Mouse (Mus musculus): ENCODE measurements around the gene Paqr7.
"Not testable (repeated sequence)": the region's sequence is repeated elsewhere in the genome, so short reads cannot be mapped to it uniquely, and the experiment has no call there.

The Paqr7 gene

DNA sequence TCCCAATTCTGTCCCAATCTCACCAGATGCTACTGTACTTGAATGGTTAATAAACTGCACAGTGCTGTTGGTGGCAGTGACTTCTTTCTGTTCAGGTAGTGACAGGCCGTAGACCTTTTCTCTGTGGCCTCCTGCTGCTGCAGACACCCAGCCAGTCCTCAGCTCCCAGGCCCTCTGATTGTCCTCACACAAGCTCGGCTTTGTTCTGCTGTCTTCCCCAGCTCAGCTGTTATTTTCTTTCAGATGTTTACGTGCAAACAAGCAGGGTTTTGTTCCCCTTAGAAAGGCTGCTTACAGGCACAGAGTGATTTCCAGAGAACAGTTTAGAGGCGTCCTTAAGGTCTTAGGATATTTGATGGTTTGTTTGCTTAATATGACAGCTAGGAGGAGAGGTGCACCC lies 22.7 kb upstream of the Paqr7 start:
- no peak for DNase-seq (ENCODE audit: low spot score)

DNA sequence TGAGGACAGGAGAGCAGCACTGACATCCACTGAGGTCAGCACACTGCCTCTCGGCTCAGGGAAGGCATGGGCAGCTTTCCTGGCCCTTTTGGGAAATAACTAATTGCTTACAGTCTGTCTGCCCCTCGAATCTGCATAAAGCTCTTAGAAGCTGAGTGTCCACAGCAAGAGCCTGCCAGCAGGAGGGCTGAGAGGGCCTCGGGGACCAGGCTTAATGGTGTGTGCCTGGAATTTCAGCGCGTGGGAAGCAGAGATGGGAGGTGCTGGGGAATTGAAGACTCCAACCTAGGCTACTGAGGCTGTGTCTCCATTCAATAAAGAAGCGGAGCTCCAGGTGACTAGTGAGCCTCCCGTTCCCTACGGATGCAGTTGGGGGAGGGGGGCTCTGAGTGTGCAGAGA lies 22.3 kb upstream of the Paqr7 start:
- no peak for DNase-seq (ENCODE audit: low spot score)

DNA sequence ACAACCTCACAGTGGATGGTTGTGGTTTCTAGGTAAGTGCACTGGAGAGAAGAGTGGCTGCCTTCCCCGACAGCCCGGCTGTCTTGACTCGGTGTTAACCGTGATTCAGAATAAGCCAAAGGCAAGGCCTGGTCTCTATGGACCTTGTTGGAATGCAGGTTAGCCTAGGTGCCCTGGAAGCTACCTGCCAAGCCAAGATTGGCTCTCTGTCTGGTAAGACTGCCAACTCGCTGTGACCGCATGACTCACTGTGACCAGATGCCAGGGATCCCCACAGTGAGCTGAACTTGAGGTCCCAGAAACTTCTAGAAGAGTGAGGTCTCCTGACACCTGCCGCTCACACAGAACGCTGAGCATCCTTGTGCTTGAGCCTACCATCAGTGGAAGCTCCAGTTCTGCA lies 19.6 kb upstream of the Paqr7 start:
- DNase-seq (ENCODE audit: low spot score): no peak

GRCm38 (mm10) chr4:134478031-134478430 lies 18.5 kb upstream of the Paqr7 start:
- DNase-seq (ENCODE audit: low spot score): peak; percentile 78

GRCm38 (mm10) chr4:134479839-134480238 lies 16.7 kb upstream of the Paqr7 start:
- no peak for DNase-seq (ENCODE audit: low spot score)

DNA sequence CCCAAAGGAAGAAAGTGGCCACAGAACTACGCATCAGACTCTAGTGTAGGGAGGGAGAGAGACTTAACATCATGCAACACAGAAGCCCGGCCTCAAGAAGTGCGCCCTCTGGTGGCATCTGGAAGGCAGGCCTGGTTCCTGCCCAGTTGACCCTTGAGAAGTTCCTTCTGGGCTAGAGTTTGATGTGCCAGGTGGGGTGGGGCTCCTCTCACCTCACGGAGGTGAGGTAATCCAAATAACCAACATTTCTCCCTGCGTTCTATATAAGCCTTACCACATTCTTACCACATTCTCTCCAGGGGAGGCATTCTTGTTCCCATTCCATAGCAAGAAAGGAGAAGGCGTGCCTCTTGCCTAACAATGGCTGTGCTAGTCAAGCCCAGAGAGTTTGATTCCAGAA lies 15.6 kb upstream of the Paqr7 start:
- peak; percentile 67 for DNase-seq (ENCODE audit: low spot score)

DNA sequence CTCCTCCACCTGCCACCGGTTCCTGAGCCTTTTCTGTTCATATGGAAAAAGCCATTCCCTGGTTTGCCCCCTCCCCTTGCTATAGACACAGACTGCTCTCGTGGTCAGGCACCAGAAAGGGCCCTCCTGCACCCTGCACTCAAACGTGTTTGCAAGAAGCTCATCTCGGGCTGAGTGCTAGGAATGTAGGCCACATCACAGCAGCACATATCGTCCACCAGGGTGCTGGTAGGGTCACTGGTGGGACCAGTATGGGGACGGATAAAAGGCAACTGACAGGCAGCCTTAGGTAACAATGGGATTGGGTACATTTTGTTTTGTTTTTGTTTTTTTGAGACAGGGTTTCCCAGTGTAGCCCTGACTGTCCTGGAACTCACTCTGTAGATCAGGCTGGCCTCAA lies 15.2 kb upstream of the Paqr7 start:
- DNase-seq (ENCODE audit: low spot score): no peak

DNA sequence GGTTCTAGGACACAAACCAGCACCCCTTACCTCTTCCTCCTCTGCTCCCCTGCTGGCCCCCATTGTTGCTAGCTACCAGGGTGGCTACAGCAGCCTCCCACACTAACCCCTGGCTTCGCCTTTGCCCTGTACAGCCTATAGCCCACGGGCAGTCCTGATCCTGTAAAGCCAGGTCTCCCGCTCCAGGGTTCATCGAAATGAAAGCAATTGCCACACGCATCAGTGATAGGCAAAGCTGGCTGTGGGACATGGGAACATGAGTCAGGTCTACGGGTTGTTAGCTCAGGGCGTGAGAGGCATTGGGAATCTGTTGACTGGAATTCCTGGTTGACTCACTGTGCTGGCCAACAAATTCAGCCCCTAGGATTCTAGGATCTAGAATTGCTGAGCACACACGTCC lies 14.1 kb upstream of the Paqr7 start:
- DNase-seq (ENCODE audit: low spot score): peak; percentile 18

- DNase-seq (ENCODE audit: low spot score): no peak
Observed at GRCm38 (mm10) chr4:134483078-134483688, 13.3 kb upstream of the Paqr7 start.

GRCm38 (mm10) chr4:134483696-134484095 lies 12.8 kb upstream of the Paqr7 start:
- DNase-seq (ENCODE audit: low spot score): no peak

GRCm38 (mm10) chr4:134484231-134484630 lies 12.3 kb upstream of the Paqr7 start:
- DNase-seq (ENCODE audit: low spot score): no peak

- DNase-seq (ENCODE audit: low spot score): no peak
Observed at GRCm38 (mm10) chr4:134485151-134485900, 11.2 kb upstream of the Paqr7 start.

DNA sequence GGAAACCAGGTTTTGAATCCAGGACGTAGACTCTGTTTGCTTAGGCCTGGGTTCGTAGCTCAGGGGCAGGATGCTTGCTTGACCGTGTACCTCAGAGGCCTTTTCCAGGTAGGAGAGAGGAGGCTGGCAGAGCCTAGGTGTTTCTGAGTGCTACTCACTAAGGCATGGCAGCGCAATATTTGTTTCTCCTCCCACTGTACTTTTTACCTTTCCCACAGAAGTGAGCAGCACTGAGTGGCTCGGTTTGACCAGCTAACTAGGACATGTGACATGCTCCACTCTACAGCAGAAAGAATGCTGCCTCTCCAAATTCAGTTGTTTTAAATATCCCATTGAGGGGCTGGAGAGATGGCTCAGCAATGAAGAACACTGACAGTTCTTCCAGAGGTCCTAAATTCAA lies 8.3 kb upstream of the Paqr7 start:
- no peak for DNase-seq (ENCODE audit: low spot score)

GRCm38 (mm10) chr4:134489986-134490665 lies 6.4 kb upstream of the Paqr7 start:
- peak; percentile 55 for DNase-seq (ENCODE audit: low spot score)

- no peak for DNase-seq (ENCODE audit: low spot score)
Observed at GRCm38 (mm10) chr4:134491716-134492115, 4.8 kb upstream of the Paqr7 start.

- not testable (repeated sequence) for DNase-seq (ENCODE audit: low spot score)
Observed at GRCm38 (mm10) chr4:134494161-134494560, 2.3 kb upstream of the Paqr7 start.

DNA sequence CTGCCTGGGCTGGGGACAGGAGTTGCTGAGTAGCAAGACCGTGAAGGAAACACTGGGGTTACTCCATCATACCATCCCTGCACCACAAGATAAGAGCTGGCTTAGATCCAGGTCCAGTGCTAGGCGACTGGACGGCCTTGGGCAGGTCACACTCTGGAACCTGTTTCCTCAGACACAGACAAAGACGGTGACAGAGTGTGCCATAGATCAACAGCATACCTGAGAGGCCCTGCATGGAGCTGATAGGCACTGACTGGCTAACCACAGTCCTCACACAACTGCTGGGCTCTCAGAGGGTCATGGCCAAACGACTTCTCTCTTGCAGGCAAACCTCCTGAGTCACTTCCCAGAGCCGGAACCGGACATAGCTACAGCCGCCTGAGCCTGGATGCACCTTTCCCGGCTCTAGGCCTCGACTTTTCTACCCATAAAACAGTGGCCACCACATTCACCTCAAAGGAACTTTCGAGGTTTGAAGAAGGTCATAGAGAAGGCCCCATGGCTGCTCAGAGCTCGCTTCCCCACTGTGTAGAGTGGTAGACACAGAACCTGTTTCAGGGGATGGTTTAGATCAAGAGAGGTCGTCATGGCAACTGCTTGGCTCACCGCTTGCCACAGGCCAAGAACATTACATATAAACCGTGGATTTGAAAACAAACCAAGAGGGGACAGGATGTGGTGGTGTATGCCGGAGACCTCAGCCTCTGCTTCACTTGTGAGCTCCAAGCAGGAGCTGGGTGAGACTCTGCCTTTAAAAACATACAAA lies 1.5 kb upstream of the Paqr7 start:
- no peak for DNase-seq (ENCODE audit: low spot score)

DNA sequence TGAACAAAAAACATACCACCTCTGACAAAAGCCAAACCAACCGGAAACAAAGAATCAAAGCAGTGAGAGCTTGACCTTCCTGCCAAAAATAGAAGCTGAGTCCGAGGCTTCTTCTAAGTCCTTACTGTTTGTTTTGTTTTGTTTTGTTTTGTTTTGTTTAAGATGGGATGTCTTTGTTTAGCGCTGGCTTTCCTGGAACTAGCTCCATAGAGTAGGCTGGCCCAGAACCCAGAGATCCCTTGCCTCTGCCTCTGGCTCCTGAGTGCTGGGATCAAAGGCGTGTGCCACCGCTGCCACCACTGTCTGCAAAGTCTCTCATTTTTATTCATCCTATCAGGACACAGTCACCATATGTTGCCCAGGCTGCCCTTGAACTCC lies 962 bp upstream of the Paqr7 start:
- no peak for DNase-seq (ENCODE audit: low spot score)

GRCm38 (mm10) chr4:134497223-134497622 lies 726 bp downstream of the Paqr7 start:
- no peak for DNase-seq (ENCODE audit: low spot score)

DNA sequence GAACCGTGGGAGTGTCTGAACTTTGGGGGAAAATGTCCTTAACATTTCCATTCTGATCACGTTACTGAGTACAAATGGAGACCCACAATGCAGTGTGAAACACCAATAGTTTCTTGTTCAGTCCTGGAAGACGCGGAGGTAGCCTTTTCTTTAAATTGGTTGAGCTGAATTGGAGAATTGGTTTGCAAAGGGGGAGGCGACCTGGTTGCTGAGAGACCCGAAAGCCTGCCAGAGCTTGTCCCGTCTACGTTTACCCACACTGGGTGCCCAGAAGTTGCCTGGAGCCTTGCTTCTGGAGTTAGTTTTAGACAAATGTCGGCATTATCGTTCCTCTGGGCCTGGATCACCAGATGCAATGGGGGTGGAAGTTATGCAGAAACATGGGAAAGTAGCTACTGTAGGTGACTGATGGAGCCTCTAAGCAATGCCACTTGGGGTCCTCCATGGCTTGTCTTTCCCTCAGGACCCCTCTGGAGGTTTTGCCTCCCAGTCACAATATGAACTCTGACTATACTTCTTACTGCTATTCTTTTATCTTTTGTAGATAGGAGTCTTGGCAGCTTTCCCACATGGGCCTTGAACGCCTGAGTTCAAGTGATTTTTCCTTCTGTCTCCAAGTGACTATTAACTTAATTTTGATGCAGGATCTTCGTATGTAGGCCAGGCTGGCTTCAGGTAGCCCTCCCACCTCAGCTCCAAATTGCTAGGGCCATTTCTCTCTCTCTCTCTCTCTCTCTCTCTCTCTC lies 1.7 kb downstream of the Paqr7 start:
- DNase-seq (ENCODE audit: low spot score): no peak

DNA sequence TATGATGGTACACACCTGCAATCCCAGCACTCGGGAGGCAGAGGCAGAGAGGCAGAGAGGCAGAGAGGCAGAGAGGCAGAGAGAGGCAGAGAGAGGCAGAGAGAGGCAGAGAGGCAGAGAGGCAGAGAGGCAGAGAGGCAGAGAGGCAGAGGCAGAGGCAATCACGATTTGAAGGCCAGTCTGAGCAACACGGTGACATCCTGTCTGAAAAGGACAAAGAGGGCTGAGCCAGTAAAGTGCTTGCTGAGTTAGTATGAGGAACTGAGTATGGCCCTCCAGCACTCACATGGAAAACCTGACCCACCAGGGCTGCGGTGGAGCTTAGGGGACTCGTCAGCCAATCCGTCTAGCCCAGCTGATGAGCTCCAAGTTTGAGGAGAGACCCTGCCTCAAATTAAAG lies 2.5 kb downstream of the Paqr7 start:
- DNase-seq (ENCODE audit: low spot score): not testable (repeated sequence)

GRCm38 (mm10) chr4:134501095-134501494 lies 4.6 kb downstream of the Paqr7 start:
- DNase-seq (ENCODE audit: low spot score): no peak

All from adipocyte (in vitro differentiated cells).